Mouse (Mus musculus) embryonic facial prominence, embryonic 12.5 days (tissue): ENCODE measurements around the gene Zbtb8a. TPM values are rescaled to one million over a fixed set of nuclear protein-coding genes. Genes with fewer than 3 reads are reported as not detected.
"Not testable (repeated sequence)": the region's sequence is repeated elsewhere in the genome, so short reads cannot be mapped to it uniquely, and the experiment has no call there.

Experiments used
- ATAC-seq: fragments of 200-750 bp; cut with Nextera tagmentation; 2 replicates; pipeline ENCODE4 v1.8.0; 2017; ENCODE audit not compliant: insufficient number of reproducible peaks, insufficient read depth, low FRiP score, low TSS enrichment
- H3K27ac ChIP-seq: fragments of 300-500 bp; sonication (generic); 2 replicates; pipeline ENCODE4 v1.5.1; 2016; ENCODE audit warnings: mild to moderate bottlenecking
- H3K27me3 ChIP-seq: fragments of 300-500 bp; sonication (generic); 2 replicates; pipeline ENCODE4 v1.6.1; 2016; ENCODE audit warnings: mild to moderate bottlenecking, moderate library complexity
- H3K36me3 ChIP-seq: fragments of 300-500 bp; sonication (generic); 2 replicates; pipeline ENCODE4 v1.6.1; 2016; ENCODE audit warnings: mild to moderate bottlenecking
- H3K4me1 ChIP-seq: fragments of 300-500 bp; sonication (generic); 2 replicates; pipeline ENCODE4 v1.6.1; 2016
- H3K4me2 ChIP-seq: fragments of 300-500 bp; sonication (generic); replicated peaks from 2 replicates; pipeline ENCODE4 v1.6.1; 2016; ENCODE audit warnings: mild to moderate bottlenecking, moderate library complexity
- H3K4me3 ChIP-seq: fragments of 300-500 bp; sonication (generic); 2 replicates; pipeline ENCODE4 v1.5.1; 2016; ENCODE audit warnings: mild to moderate bottlenecking
- H3K9ac ChIP-seq: fragments of 300-500 bp; sonication (generic); 2 replicates; pipeline ENCODE4 v1.6.1; 2016; ENCODE audit warnings: mild to moderate bottlenecking, moderate library complexity
- H3K9me3 ChIP-seq: fragments of 300-500 bp; sonication (generic); 2 replicates; pipeline ENCODE4 v1.6.1; 2016; ENCODE audit warnings: mild to moderate bottlenecking, moderate library complexity
- WGBS: fragments of 180-500 bp; shearing (Covaris S2); methylation state at CpG from one replicate; pipeline ENCODE4 v1.1.7; 2016; 5-methylcytosine and 5-hydroxymethylcytosine counted together
- polyA plus RNA-seq: library from polyadenylated mRNA; unstranded; fragments of >200 nt; fragmentation: Nextera tagmentation; extraction: Ambion mirVana; gene quantifications from 2 replicates; pipeline ENCODE4 v1.2.1, GENCODE M21; 2016

The Zbtb8a gene
- polyA plus RNA-seq, 1 experiment from 2014 or later, result 10.8 TPM

GRCm38 (mm10) chr4:129375821-129376220 lies 2.1 kb downstream of the Zbtb8a start:
- no peak for ATAC-seq
- 74% methylated on average over 5 of the region's 5 CpGs for WGBS
- Histone ChIP-seq H3K9ac (no peak overlapping the region), H3K36me3 (no peaks in the 10 kb centered on the region), H3K9me3 (no peaks in the 10 kb centered on the region), H3K4me1 (no peaks in the 10 kb centered on the region), H3K4me2 (no peak overlapping the region), H3K27ac (no peak overlapping the region), H3K4me3 (no peak overlapping the region), H3K27me3 (peaks cover 27% of the 10 kb centered on the region)

- Histone ChIP-seq H3K27ac (no peak overlapping the region), H3K4me2 (no peak overlapping the region), H3K4me3 (no peak overlapping the region), H3K27me3 (peaks cover 27% of the 10 kb centered on the region), H3K9me3 (no peaks in the 10 kb centered on the region), H3K9ac (no peak overlapping the region), H3K36me3 (no peaks in the 10 kb centered on the region), H3K4me1 (no peaks in the 10 kb centered on the region)
- ATAC-seq, result no peak
- 17% methylated on average over 6 of the region's 6 CpGs for WGBS
Observed at GRCm38 (mm10) chr4:129375000-129375399, 2.9 kb downstream of the Zbtb8a start.

- no peaks in the 10 kb centered on the region for H3K4me1 ChIP-seq
- H3K36me3 ChIP-seq, result no peaks in the 10 kb centered on the region
- ATAC-seq, result no peak
- WGBS, result 42% methylated on average over 11 of the region's 11 CpGs
- peaks cover 21% of the 10 kb centered on the region for H3K27me3 ChIP-seq
- no peak overlapping the region for H3K27ac ChIP-seq
- H3K9ac ChIP-seq, result no peak overlapping the region
- H3K4me2 ChIP-seq, result no peak overlapping the region
- H3K4me3 ChIP-seq, result no peak overlapping the region
- H3K9me3 ChIP-seq, result no peaks in the 10 kb centered on the region
Observed at GRCm38 (mm10) chr4:129374219-129374755, 3.6 kb downstream of the Zbtb8a start.

GRCm38 (mm10) chr4:129373202-129373976 lies 4.5 kb downstream of the Zbtb8a start:
- H3K27ac ChIP-seq, result no peak overlapping the region
- no peaks in the 10 kb centered on the region for H3K9me3 ChIP-seq
- H3K9ac ChIP-seq, result no peak overlapping the region
- H3K4me1 ChIP-seq, result no peaks in the 10 kb centered on the region
- no peak overlapping the region for H3K4me3 ChIP-seq
- no peaks in the 10 kb centered on the region for H3K36me3 ChIP-seq
- ATAC-seq, result no peak
- peaks cover 16% of the 10 kb centered on the region; the same call in 1 of the 2 replicates for H3K27me3 ChIP-seq
- 42% methylated on average over 8 of the region's 8 CpGs for WGBS
- no peak overlapping the region for H3K4me2 ChIP-seq

GRCm38 (mm10) chr4:129371391-129371790 lies 6.5 kb downstream of the Zbtb8a start:
- Histone ChIP-seq H3K4me3 (no peak overlapping the region), H3K27me3 (peaks cover 10% of the 10 kb centered on the region; the same call in 1 of the 2 replicates), H3K36me3 (no peaks in the 10 kb centered on the region), H3K4me2 (no peak overlapping the region), H3K27ac (no peak overlapping the region), H3K9me3 (no peaks in the 10 kb centered on the region), H3K9ac (no peak overlapping the region), H3K4me1 (no peaks in the 10 kb centered on the region)
- WGBS, result 87% methylated on average over 3 of the region's 3 CpGs
- no peak for ATAC-seq

- no peaks in the 10 kb centered on the region for H3K27me3 ChIP-seq
- H3K4me1 ChIP-seq, result no peaks in the 10 kb centered on the region
- no peak for ATAC-seq
- WGBS, result 93% methylated on average over 5 of the region's 5 CpGs
- H3K4me3 ChIP-seq, result no peak overlapping the region
- no peak overlapping the region for H3K9ac ChIP-seq
- H3K4me2 ChIP-seq, result no peak overlapping the region
- no peaks in the 10 kb centered on the region for H3K9me3 ChIP-seq
- no peak overlapping the region for H3K27ac ChIP-seq
- no peaks in the 10 kb centered on the region for H3K36me3 ChIP-seq
Observed at GRCm38 (mm10) chr4:129365224-129365623, 12.7 kb downstream of the Zbtb8a start.

- Histone ChIP-seq H3K36me3 (0 out of 2 replicates have a peak, but pooled peaks cover 4% of the 10 kb centered on the region), H3K9me3 (no peaks in the 10 kb centered on the region), H3K9ac (no peak overlapping the region), H3K4me2 (no peak overlapping the region), H3K27me3 (no peaks in the 10 kb centered on the region), H3K4me1 (no peaks in the 10 kb centered on the region), H3K4me3 (no peak overlapping the region), H3K27ac (no peak overlapping the region)
- WGBS, result 88% methylated on average over 3 of the region's 3 CpGs
- no peak for ATAC-seq
Observed at GRCm38 (mm10) chr4:129364379-129364778, 13.5 kb downstream of the Zbtb8a start.

GRCm38 (mm10) chr4:129363463-129363862 lies 14.5 kb downstream of the Zbtb8a start:
- no peak overlapping the region for H3K4me2 ChIP-seq
- no peaks in the 10 kb centered on the region for H3K9me3 ChIP-seq
- WGBS, result 90% methylated on average over 9 of the region's 9 CpGs
- no peak for ATAC-seq
- H3K36me3 ChIP-seq, result 0 out of 2 replicates have a peak, but pooled peaks cover 4% of the 10 kb centered on the region
- H3K4me1 ChIP-seq, result no peaks in the 10 kb centered on the region
- no peak overlapping the region for H3K9ac ChIP-seq
- no peak overlapping the region for H3K4me3 ChIP-seq
- no peaks in the 10 kb centered on the region for H3K27me3 ChIP-seq
- H3K27ac ChIP-seq, result no peak overlapping the region

- Histone ChIP-seq H3K27me3 (no peaks in the 10 kb centered on the region), H3K4me2 (no peak overlapping the region), H3K4me3 (no peak overlapping the region), H3K9me3 (no peaks in the 10 kb centered on the region), H3K27ac (no peak overlapping the region), H3K9ac (no peak overlapping the region), H3K4me1 (no peaks in the 10 kb centered on the region), H3K36me3 (0 out of 2 replicates have a peak, but pooled peaks cover 10% of the 10 kb centered on the region)
- WGBS, result 77% methylated on average over 5 of the region's 5 CpGs
- no peak for ATAC-seq
Observed at GRCm38 (mm10) chr4:129362771-129363170, 15.1 kb downstream of the Zbtb8a start.

- H3K4me1 ChIP-seq, H3K9me3 ChIP-seq, H3K27ac ChIP-seq, H3K4me3 ChIP-seq, H3K4me2 ChIP-seq, H3K27me3 ChIP-seq, ATAC-seq, H3K9ac ChIP-seq: not testable (repeated sequence)
- H3K36me3 ChIP-seq, result 0 out of 2 replicates have a peak, but pooled peaks cover 11% of the 10 kb centered on the region
- WGBS, result 84% methylated on average over 3 of the region's 3 CpGs
Observed at GRCm38 (mm10) chr4:129362238-129362637, 15.7 kb downstream of the Zbtb8a start.

- whole genome bisulfite sequencing, result 90% methylated on average over 15 of the region's 15 CpGs
- H3K9ac ChIP-seq, result no peak overlapping the region
- H3K9me3 ChIP-seq, result no peaks in the 10 kb centered on the region
- no peak for ATAC-seq
- no peak overlapping the region for H3K27ac ChIP-seq
- H3K27me3 ChIP-seq, result no peaks in the 10 kb centered on the region
- H3K4me3 ChIP-seq, result no peak overlapping the region
- H3K4me2 ChIP-seq, result no peak overlapping the region
- H3K4me1 ChIP-seq, result no peaks in the 10 kb centered on the region
- H3K36me3 ChIP-seq, result peaks cover 19% of the 10 kb centered on the region; the same call in 1 of the 2 replicates
Observed at GRCm38 (mm10) chr4:129357613-129358163, 20.2 kb downstream of the Zbtb8a start.

- Histone ChIP-seq H3K9ac (no peak overlapping the region), H3K4me1 (no peaks in the 10 kb centered on the region), H3K36me3 (peaks cover 14% of the 10 kb centered on the region; the same call in 1 of the 2 replicates), H3K4me2 (no peak overlapping the region), H3K27me3 (no peaks in the 10 kb centered on the region), H3K9me3 (no peaks in the 10 kb centered on the region), H3K4me3 (no peak overlapping the region), H3K27ac (no peak overlapping the region)
- 82% methylated on average over 15 of the region's 15 CpGs for WGBS
- ATAC-seq, result no peak
Observed at GRCm38 (mm10) chr4:129354236-129354635, 23.7 kb downstream of the Zbtb8a start.
